Mouse (Mus musculus) heart, embryonic 15.5 days (tissue): ENCODE data around the gene Fabp1. TPM values are rescaled to one million over a fixed set of nuclear protein-coding genes. Genes with fewer than 3 reads are reported as not detected.

Experiments
- ATAC-seq: fragments of 200-750 bp; cut with Nextera tagmentation; replicated peaks from 2 replicates; pipeline ENCODE4 v1.8.0; 2017; ENCODE audit warnings: low read depth, moderate TSS enrichment; ENCODE audit not compliant: insufficient number of reproducible peaks, insufficient read depth, low FRiP score
- H3K27ac ChIP-seq: fragments of 300-500 bp; sonication (generic); 2 replicates; pipeline ENCODE4 v1.5.1; 2015; ENCODE audit warnings: mild to moderate bottlenecking, inconsistent platforms
- H3K27me3 ChIP-seq: fragments of 300-500 bp; sonication (generic); 2 replicates; pipeline ENCODE4 v1.6.1; 2015; ENCODE audit warnings: inconsistent platforms
- H3K36me3 ChIP-seq: fragments of 300-500 bp; sonication (generic); 2 replicates; pipeline ENCODE4 v1.6.1; 2015; ENCODE audit warnings: mild to moderate bottlenecking, inconsistent platforms
- H3K4me1 ChIP-seq: fragments of 300-500 bp; sonication (generic); replicated peaks from 2 replicates; pipeline ENCODE4 v1.6.1; 2015; ENCODE audit warnings: inconsistent platforms
- H3K4me2 ChIP-seq: fragments of 300-500 bp; sonication (generic); 2 replicates; pipeline ENCODE4 v1.6.1; 2015; ENCODE audit warnings: inconsistent platforms, mild to moderate bottlenecking, moderate library complexity
- H3K4me3 ChIP-seq: fragments of 300-500 bp; sonication (generic); 2 replicates; pipeline ENCODE4 v1.5.1; 2015; ENCODE audit warnings: mild to moderate bottlenecking, inconsistent platforms
- H3K9ac ChIP-seq: fragments of 300-500 bp; sonication (generic); 2 replicates; pipeline ENCODE4 v1.6.1; 2015; ENCODE audit warnings: mild to moderate bottlenecking, inconsistent platforms
- H3K9me3 ChIP-seq: fragments of 300-500 bp; sonication (generic); replicated peaks from 2 replicates; pipeline ENCODE4 v1.6.1; 2016; ENCODE audit warnings: inconsistent platforms
- WGBS: fragments of 180-500 bp; shearing (Covaris S2); methylation state at CpG from one replicate; pipeline ENCODE4 v1.1.7; 2015; ENCODE audit warnings: mixed read lengths; 5-methylcytosine and 5-hydroxymethylcytosine counted together
- polyA plus RNA-seq: library from polyadenylated mRNA; unstranded; fragments of >200 nt; fragmentation: Nextera tagmentation; extraction: Ambion mirVana; gene quantifications from 2 replicates; pipeline ENCODE4 v1.2.1, GENCODE M21; 2015

Fabp1 gene
- polyA plus RNA-seq, 1 experiment from 2014 or later, result 0.42 TPM

- H3K9ac ChIP-seq, result no peak overlapping the region
- H3K4me1 ChIP-seq, result peaks cover 3% of the 10 kb centered on the region; the same call in 1 of the 2 replicates
- no peak for ATAC-seq
- no peak overlapping the region for H3K4me3 ChIP-seq
- H3K36me3 ChIP-seq, result no peaks in the 10 kb centered on the region
- H3K27ac ChIP-seq, result no peak overlapping the region
- no peaks in the 10 kb centered on the region for H3K27me3 ChIP-seq
- WGBS, result 58% methylated on average over 7 of the region's 7 CpGs
- no peaks in the 10 kb centered on the region for H3K9me3 ChIP-seq
- no peak overlapping the region for H3K4me2 ChIP-seq
Measured at GRCm38 (mm10) chr6:71184941-71185604, 14.6 kb upstream of the Fabp1 start.

DNA sequence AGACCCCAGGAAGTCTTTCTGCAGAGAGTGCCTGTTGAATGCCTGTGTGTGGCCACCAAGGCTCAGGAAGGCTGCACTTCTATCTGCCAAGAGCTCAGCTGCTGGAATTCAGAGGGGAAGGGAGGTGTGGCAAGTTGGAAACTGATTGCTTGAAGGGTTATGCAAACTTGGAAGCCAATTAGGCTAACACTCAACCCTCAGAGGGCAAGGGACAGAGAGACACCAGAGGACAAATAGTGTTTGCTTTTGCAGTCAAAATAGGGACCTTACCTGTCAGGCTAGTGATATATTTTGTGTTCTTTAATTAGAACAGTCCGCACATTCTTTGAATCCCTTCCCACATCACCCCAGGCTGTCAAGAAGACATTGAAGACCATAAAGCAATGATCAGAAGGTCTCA lies 10.0 kb upstream of the Fabp1 start:
- Histone ChIP-seq H3K9me3 (no peaks in the 10 kb centered on the region), H3K27me3 (no peaks in the 10 kb centered on the region), H3K4me2 (no peak overlapping the region), H3K9ac (no peak overlapping the region), H3K27ac (no peak overlapping the region), H3K4me3 (no peak overlapping the region), H3K36me3 (no peaks in the 10 kb centered on the region), H3K4me1 (peaks cover 3% of the 10 kb centered on the region; the same call in 1 of the 2 replicates)
- no peak for ATAC-seq
- 45% methylated on average over 1 of the region's 1 CpGs for WGBS

GRCm38 (mm10) chr6:71190501-71190900 lies 9.1 kb upstream of the Fabp1 start:
- no peak overlapping the region for H3K4me3 ChIP-seq
- no peak overlapping the region for H3K9ac ChIP-seq
- H3K36me3 ChIP-seq, result no peaks in the 10 kb centered on the region
- H3K9me3 ChIP-seq, result no peaks in the 10 kb centered on the region
- ATAC-seq, result no peak
- H3K27ac ChIP-seq, result no peak overlapping the region
- no peak overlapping the region for H3K4me2 ChIP-seq
- no peaks in the 10 kb centered on the region for H3K27me3 ChIP-seq
- WGBS, result 91% methylated on average over 2 of the region's 2 CpGs
- H3K4me1 ChIP-seq, result peaks cover 3% of the 10 kb centered on the region; the same call in 1 of the 2 replicates

DNA sequence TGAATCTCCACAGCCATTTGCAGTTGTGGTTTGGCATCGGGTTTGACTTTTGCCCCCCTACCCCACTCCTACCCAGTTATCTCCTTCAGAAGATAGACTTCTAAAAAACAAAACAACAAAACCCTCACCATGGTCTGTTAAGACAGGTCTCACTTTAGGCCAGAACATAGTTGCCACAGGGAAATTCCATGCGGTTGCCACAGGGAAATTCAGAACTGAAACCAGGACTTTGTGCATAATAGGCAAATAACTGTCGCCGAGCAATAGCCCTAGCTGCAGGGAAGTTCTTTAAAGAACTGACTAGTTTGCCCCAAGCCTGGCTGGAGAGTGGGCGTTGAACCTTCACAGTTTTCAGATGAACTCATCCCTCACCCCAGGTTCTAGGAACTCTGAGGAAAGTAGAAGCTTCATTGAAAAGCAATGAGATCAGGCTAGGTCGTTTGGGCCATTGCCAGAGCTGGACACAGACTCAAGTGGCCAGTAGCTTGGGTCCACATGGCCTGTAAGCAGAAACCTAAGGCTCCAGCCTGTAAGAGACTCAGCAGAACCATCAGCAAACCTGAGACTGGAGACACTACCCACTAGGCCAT lies 6.4 kb upstream of the Fabp1 start:
- Histone ChIP-seq H3K9ac (no peak overlapping the region), H3K27ac (no peak overlapping the region), H3K27me3 (no peaks in the 10 kb centered on the region), H3K4me3 (no peak overlapping the region), H3K4me1 (peaks cover 13% of the 10 kb centered on the region), H3K36me3 (no peaks in the 10 kb centered on the region), H3K9me3 (no peaks in the 10 kb centered on the region), H3K4me2 (no peak overlapping the region)
- 77% methylated on average over 6 of the region's 6 CpGs for WGBS
- no peak for ATAC-seq

DNA sequence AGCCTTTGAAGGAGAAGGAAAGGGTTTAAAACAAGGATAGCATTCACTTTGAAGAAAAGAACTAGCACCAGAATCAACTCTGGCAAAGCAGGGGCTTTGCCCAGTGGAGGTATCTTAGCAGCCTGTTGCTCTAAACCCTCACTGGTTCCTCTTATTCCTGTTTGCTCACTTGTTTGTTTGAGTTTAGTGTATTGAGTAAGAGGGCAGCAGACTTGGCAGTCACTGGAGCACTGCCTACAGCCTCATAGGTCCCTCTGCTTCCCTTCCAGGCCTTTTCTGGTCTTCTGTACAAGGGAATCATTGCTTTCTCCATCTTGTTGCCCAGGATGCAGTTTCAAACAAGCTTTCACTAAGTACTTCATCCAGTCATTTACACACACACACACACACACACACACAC lies 3.5 kb upstream of the Fabp1 start:
- Histone ChIP-seq H3K27me3 (no peaks in the 10 kb centered on the region), H3K9me3 (no peaks in the 10 kb centered on the region), H3K9ac (no peak overlapping the region), H3K4me1 (peaks cover 13% of the 10 kb centered on the region), H3K4me2 (no peak overlapping the region), H3K27ac (no peak overlapping the region), H3K4me3 (no peak overlapping the region), H3K36me3 (no peaks in the 10 kb centered on the region)
- no peak for ATAC-seq

DNA sequence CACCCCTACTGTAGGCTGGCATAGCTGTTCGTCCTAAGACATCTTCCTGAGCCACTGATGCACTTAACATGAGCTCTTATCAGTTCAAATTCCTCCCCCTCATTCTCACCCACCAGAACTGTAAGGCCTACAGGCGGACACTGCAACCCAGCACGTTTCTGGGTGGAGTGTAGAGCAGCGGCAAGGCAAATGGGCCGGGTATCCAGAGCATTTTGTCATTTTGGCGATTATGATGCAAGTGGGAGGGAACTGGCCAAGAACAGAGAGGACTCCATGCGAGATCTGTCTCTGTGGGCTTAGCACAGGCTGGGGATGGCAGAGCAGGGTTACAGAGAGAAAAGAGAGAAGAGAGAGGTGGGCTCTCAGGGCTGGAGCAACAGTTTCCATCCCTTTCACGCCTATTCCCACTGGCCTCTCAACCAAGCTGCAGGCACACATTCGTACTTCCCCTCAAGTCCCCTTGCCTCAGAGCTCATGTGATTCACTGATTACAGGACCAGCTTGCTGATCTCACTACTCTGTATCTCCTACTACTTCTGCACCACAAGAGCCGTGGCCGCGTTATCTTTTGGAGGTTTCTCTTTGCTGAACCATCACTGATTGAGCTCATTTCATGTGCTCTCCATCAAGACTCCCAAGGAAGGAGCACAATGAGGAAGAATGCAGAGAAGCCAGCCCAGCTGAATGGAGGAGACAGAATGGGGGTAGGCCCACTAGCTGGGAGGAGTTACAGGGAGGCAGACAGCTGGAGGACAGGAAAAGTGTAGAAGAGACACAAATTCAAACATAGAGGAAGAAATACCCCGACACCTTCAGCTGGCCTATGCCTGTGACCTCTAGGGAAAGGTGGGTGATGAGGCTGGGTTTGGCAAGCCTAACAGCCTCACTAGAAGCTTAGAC lies 1.7 kb upstream of the Fabp1 start:
- no peak; the same call in 1 of the 2 replicates for ATAC-seq
- peaks cover 13% of the 10 kb centered on the region for H3K4me1 ChIP-seq
- H3K27me3 ChIP-seq, result no peaks in the 10 kb centered on the region
- H3K36me3 ChIP-seq, result no peaks in the 10 kb centered on the region
- no peaks in the 10 kb centered on the region for H3K9me3 ChIP-seq
- H3K4me2 ChIP-seq, result peak overlapping the region; percentile 11; the same call in 1 of the 2 replicates
- 52% methylated on average over 13 of the region's 13 CpGs for WGBS
- no peak overlapping the region for H3K27ac ChIP-seq
- no peak overlapping the region for H3K9ac ChIP-seq
- H3K4me3 ChIP-seq, result no peak overlapping the region

GRCm38 (mm10) chr6:71201925-71202324 lies 2.3 kb downstream of the Fabp1 start:
- ATAC-seq, result no peak
- Histone ChIP-seq H3K27me3 (no peaks in the 10 kb centered on the region), H3K4me3 (no peak overlapping the region), H3K36me3 (no peaks in the 10 kb centered on the region), H3K27ac (no peak overlapping the region), H3K9ac (no peak overlapping the region), H3K4me1 (peaks cover 13% of the 10 kb centered on the region), H3K4me2 (no peak overlapping the region), H3K9me3 (no peaks in the 10 kb centered on the region)
- 63% methylated on average over 5 of the region's 5 CpGs for WGBS

DNA sequence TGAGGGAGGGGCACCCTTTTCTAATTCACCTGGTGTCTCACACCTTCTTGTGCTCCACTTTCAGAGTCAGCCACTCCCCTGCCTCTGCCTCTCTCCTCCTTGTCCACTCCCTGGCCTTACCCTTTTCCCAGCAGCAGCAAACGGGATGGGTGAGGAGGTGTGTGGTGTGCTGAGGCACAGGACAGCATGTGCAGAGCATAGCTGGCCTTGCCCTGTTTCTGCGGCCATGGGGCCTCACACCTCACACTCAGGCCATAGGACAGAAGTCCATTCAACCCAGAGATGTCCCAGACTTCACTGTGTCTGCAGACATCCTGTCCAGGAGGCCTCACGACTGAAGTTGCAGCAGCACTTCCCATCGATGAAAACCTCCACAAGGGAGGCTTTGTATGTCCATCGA lies 4.0 kb downstream of the Fabp1 start:
- Histone ChIP-seq H3K36me3 (no peaks in the 10 kb centered on the region), H3K4me2 (no peak overlapping the region), H3K27me3 (no peaks in the 10 kb centered on the region), H3K9ac (no peak overlapping the region), H3K27ac (no peak overlapping the region), H3K4me3 (no peak overlapping the region), H3K9me3 (no peaks in the 10 kb centered on the region), H3K4me1 (no peaks in the 10 kb centered on the region; the same call in 1 of the 2 replicates)
- no peak for ATAC-seq
- WGBS, result 72% methylated on average over 5 of the region's 5 CpGs

- no peaks in the 10 kb centered on the region for H3K4me1 ChIP-seq
- no peak overlapping the region for H3K9ac ChIP-seq
- H3K27ac ChIP-seq, result no peak overlapping the region
- no peaks in the 10 kb centered on the region for H3K36me3 ChIP-seq
- no peak for ATAC-seq
- H3K4me2 ChIP-seq, result no peak overlapping the region
- no peaks in the 10 kb centered on the region for H3K9me3 ChIP-seq
- H3K27me3 ChIP-seq, result no peaks in the 10 kb centered on the region
- 88% methylated on average over 8 of the region's 8 CpGs for WGBS
- no peak overlapping the region for H3K4me3 ChIP-seq
Measured at GRCm38 (mm10) chr6:71204166-71204565, 4.5 kb downstream of the Fabp1 start.

DNA sequence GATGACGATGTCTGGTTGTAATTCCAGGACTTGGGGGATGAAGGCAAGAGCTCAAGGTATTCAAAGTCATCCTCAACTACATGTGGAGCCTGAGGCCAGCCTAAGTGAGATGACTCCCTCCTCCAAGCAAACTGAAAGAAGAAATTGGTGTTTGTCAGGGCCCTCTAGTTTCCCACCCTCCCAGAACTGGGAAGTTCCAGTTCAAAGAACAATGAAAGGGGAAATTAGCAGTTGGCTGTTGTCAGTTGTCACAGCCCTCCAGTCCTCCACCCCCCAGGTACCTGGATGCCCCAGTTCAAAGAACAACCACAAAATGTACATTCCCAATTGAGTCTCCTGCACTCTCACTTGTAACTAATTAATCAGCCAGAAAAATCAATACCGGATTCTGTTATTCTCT lies 9.1 kb downstream of the Fabp1 start:
- no peak for ATAC-seq
- Histone ChIP-seq H3K4me2 (no peak overlapping the region), H3K36me3 (no peaks in the 10 kb centered on the region; the same call in 1 of the 2 replicates), H3K4me3 (no peak overlapping the region), H3K4me1 (no peaks in the 10 kb centered on the region; the same call in 1 of the 2 replicates), H3K9ac (no peak overlapping the region), H3K9me3 (no peaks in the 10 kb centered on the region), H3K27ac (no peak overlapping the region), H3K27me3 (no peaks in the 10 kb centered on the region)
- 74% methylated on average over 2 of the region's 2 CpGs for WGBS

- no peak overlapping the region for H3K4me2 ChIP-seq
- 0 out of 2 replicates have a peak, but pooled peaks have one; percentile 53 for ATAC-seq
- H3K27me3 ChIP-seq, result no peaks in the 10 kb centered on the region
- H3K36me3 ChIP-seq, result peaks cover 15% of the 10 kb centered on the region; the same call in 1 of the 2 replicates
- peak overlapping the region; percentile 29; the same call in 1 of the 2 replicates for H3K27ac ChIP-seq
- no peak overlapping the region for H3K9ac ChIP-seq
- no peak overlapping the region for H3K4me3 ChIP-seq
- no peaks in the 10 kb centered on the region; the same call in 1 of the 2 replicates for H3K4me1 ChIP-seq
- no peaks in the 10 kb centered on the region for H3K9me3 ChIP-seq
- 27% methylated on average over 7 of the region's 7 CpGs for WGBS
Measured at GRCm38 (mm10) chr6:71211917-71212316, 12.3 kb downstream of the Fabp1 start.
